Mouse (Mus musculus) myocyte (in vitro differentiated cells): Measurements from ENCODE around the gene Vps50.

Experiments
- CEBPB ChIP-seq: IDR thresholded peaks from 2 replicates; pipeline ENCODE4 v1.6.1; 2011; ENCODE audit warnings: mild to moderate bottlenecking, moderate library complexity; ENCODE audit not compliant: poor library complexity, insufficient read depth, severe bottlenecking
- E2F4 ChIP-seq: IDR thresholded peaks from one replicate; pipeline ENCODE4 v1.6.1; 2011; ENCODE audit warnings: mild to moderate bottlenecking, control low read depth, moderate library complexity; ENCODE audit not compliant: insufficient read depth
- MAX ChIP-seq: IDR thresholded peaks from one replicate; pipeline ENCODE4 v1.6.1; 2011; ENCODE audit warnings: low read depth, mild to moderate bottlenecking, control low read depth
- MYOD1 ChIP-seq, 3 experiments: IDR thresholded peaks; one replicate each; pipeline ENCODE4 v1.6.1; 2011; ENCODE audit warnings: control low read depth in 2 of 3, low read depth in 2 of 3, mild to moderate bottlenecking in 2 of 3, moderate library complexity in 1 of 3; ENCODE audit not compliant: insufficient read length in 2 of 3, control insufficient read depth in 1 of 3
- MYOG ChIP-seq, 3 experiments: IDR thresholded peaks; one replicate each; pipeline ENCODE4 v1.6.1; 2011; ENCODE audit warnings: control low read depth in 2 of 3, low read depth in 2 of 3, mild to moderate bottlenecking in 2 of 3; ENCODE audit not compliant: insufficient read length in 2 of 3, control insufficient read depth in 1 of 3, insufficient read depth in 1 of 3
- POLR2A ChIP-seq: IDR thresholded peaks from one replicate; pipeline ENCODE4 v1.6.1; 2011; ENCODE audit warnings: low read depth, mild to moderate bottlenecking, control low read depth, moderate library complexity; ENCODE audit not compliant: insufficient read length
- POLR2AphosphoS2 ChIP-seq: IDR thresholded peaks from one replicate; pipeline ENCODE4 v1.6.1; 2011; ENCODE audit warnings: low read depth, control low read depth; ENCODE audit not compliant: insufficient read length
- TCF12 ChIP-seq: IDR thresholded peaks from one replicate; pipeline ENCODE4 v1.6.1; 2011; ENCODE audit warnings: mild to moderate bottlenecking, control low read depth; ENCODE audit not compliant: poor library complexity, insufficient read depth, severe bottlenecking

GRCm38 (mm10) chr6:3463594-3463993, 34.6 kb upstream of the Vps50 start:
- TF ChIP-seq CEBPB: no peak
- TF ChIP-seq MAX: no peak
- no peak for TF ChIP-seq POLR2A
- TF ChIP-seq TCF12: no peak
- no peak for TF ChIP-seq E2F4
- TF ChIP-seq POLR2AphosphoS2: no peak
- TF ChIP-seq MYOD1 (IDR thresholded peaks at IDR 0.05; ENCODE audit: control insufficient read depth in 1 of 3, insufficient read length in 2 of 3, low read depth in 2 of 3): no peak
- no peak for TF ChIP-seq MYOG (IDR thresholded peaks at IDR 0.05; ENCODE audit: control insufficient read depth in 1 of 3, insufficient read depth in 1 of 3, insufficient read length in 2 of 3, low read depth in 2 of 3)
